Mouse (Mus musculus) Patski (cell line): ENCODE measurements around the gene Cpn1. TPM values are rescaled to one million over a fixed set of nuclear protein-coding genes. Genes with fewer than 3 reads are reported as not detected.

Source experiments
- ATAC-seq: fragments of 100-300 bp; one replicate; pipeline ENCODE4 v1.8.0; 2021
- CTCF ChIA-PET: fragments of 350-600 bp; sonication (Branson Sonifier 250); formaldehyde crosslinking; loops from one replicate; lab custom pipeline; 2022; ENCODE audit warnings: inconsistent platforms; lab: Charles Lee
- POLR2A ChIA-PET: fragments of 350-600 bp; sonication (Branson Sonifier 250); formaldehyde crosslinking; loops from one replicate; lab custom pipeline; 2022; ENCODE audit warnings: antibody characterized with exemption, inconsistent platforms; lab: Charles Lee
- DNase-seq: peaks from one replicate; pipeline ENCODE4 v3.0.0-alpha.2; 2011; ENCODE audit warnings: low read depth, low spot score
- H3K27me3 ChIP-seq: fragments of 371-371 bp; one replicate; pipeline ENCODE4 v1.5.1; 2021
- CTCF ChIP-seq: fragments of 100-300 bp; IDR thresholded peaks from one replicate; pipeline ENCODE4 v1.5.1; 2021
- in situ Hi-C: fragments of 300-500 bp; cut with MboI; formaldehyde crosslinking; loops from 3 replicates; pipeline ENCODE4 v1.11.1; 2018; ENCODE audit warnings: low pct_unique_long_range_greater_than_20kb, mixed read lengths
- polyA plus RNA-seq: library from polyadenylated mRNA; unstranded; gene quantifications from one replicate; pipeline ENCODE4 v1.2.3, GENCODE M21; 2021

Gene Cpn1
- polyA plus RNA-seq, 1 experiment from 2014 or later: 0.30 TPM

DNA sequence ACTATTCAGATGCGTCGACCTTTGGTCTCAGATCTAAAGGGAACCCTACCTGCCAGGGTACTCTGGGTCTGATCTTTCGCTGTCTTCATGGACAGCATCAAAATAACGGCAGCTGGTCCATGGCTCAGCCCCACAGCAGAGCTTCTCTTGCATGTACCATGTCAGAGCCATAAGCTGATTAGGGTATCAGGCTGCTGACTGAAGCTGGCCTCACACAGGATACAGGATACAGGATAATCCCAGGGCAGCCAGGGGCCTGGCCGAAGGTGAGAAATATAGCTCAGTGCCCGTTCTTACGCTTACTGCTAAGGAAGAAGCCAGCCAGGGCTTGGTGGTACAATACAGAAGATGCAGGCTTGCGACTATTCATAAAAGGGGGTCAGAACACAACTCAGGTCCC, 41.8 kb downstream of the Cpn1 start:
- DNase-seq: no peak
- ChIA-PET CTCF (interaction anchor here (1.1 to 1.7 kb wide), 3 partner anchors 10 to 122 kb away, joined by 3 to 6 read pairs (median 3); no protein-coding TSS in a partner anchor), POLR2A (no interaction called here)
- in situ Hi-C loops: no loop called here
- H3K27me3 ChIP-seq: no peaks in the 10 kb centered on the region
- no peak for TF ChIP-seq CTCF
- ATAC-seq: no peak

DNA sequence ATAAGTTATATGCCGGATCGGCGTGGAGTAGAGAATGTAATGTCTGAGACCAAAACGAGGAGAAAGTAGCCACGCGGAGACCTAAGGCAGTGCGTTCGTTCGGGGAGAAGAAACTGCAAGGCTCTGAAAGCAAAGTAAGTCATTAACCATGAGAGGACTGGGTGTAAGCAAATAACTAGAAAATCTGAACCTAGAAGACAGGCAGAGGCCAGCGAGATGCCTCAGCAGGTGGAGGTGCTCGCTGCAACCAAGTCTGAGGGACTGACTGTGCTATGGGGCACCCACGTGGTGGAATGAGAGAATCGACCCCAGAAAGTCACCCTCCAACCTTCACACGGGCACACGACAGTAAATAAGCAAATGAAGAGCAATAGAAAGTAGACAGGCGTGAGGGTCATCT, 43.3 kb downstream of the Cpn1 start:
- ATAC-seq (no peak), DNase-seq (no peak)
- in situ Hi-C loops: no loop called here
- ChIA-PET CTCF (no interaction called here), POLR2A (no interaction called here)
- no peaks in the 10 kb centered on the region for H3K27me3 ChIP-seq
- TF ChIP-seq CTCF: no peak

DNA sequence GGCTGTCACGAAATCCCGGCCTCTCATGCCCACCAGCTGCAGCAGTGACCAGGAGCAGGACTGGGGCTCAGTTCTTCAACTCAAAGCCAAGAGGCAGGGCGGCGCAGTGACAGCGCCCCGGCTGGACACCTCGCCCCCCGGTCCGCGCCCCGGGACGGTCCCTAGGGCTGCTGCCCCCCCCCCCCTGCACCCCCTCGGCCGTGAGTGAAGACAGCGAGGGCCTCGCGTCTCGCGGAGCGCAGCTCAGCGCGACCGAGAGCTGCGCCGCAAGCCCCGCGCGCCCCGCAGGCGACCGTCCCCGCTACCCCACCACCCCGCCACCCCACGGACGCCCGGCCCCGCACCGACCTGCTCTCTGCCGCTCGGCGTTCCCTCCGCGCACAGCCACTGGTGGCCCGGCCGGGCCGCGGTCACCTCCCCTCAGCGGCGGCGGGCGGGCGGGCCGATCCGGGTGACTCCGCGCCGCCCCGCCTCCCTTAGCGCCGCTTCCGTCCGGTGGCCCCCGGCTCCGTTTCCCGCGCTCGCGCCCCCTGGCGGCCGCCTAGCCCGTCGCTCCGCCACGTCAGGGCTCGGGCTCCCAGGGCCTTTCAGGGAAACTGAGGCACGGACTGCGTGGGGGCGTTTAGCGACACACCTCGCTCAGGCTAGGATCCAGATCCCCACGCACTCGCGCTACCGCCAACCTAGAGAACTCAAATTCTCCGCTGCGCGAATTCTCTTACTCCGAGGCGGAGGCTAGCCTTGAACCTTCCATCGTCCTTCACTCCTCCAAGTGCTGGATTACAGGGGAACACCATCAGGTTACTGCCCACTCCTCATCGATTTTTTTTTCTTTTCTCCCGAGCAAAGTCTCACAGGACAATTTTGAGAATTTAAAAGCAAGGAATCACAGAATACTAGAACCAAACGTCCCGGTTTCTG, 46.3 kb downstream of the Cpn1 start, which contains the start of gene Dnmbp:
Gene Dnmbp, minus strand, starts transcription at position 423 of the 921 bp plus-strand sequence.
- no peak for DNase-seq
- CTCF ChIA-PET: interaction anchor here (1.1 to 2.1 kb wide), 4 partner anchors 8 to 108 kb away, joined by 4 to 8 read pairs (median 6); no protein-coding TSS in a partner anchor
- POLR2A ChIA-PET: interaction anchor here (1.1 kb wide), 1 partner anchor 9 kb away, joined by 4 read pairs; no protein-coding TSS in a partner anchor
- peak; percentile 77 for ATAC-seq
- TF ChIP-seq CTCF: peak; percentile 99
- no peaks in the 10 kb centered on the region for H3K27me3 ChIP-seq
- in situ Hi-C loops: no loop called here

DNA sequence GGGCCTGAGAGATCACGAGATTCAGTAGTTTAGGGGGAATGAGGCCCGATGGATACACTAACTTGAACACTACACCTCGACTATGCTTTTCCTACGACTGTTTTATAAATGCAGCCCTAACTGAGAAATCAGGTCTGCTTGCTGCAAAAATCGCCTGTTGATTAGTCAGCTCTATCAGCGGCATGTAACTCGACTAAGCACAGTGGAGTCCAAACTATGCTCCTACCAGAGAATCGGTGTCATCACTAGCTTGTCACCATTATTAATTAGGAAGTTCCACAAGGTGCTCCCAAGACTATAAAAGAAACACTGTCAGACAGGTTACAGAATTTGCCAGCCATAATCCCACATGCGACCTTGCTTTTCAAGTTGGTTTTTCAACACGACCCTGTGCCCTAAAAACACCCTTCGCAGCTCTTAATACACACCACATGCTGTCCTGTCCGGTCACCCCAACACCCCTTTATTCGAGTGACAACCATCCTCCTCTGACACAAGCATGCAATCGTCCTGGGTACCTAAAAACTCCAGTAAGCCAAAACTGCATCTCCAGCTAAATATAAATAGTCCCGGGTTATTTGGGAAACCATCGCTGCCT, 47.1 kb downstream of the Cpn1 start:
- no peak for ATAC-seq
- ChIA-PET CTCF (interaction anchor here (1.1 to 2.1 kb wide), 4 partner anchors 8 to 107 kb away, joined by 4 to 8 read pairs (median 6); no protein-coding TSS in a partner anchor), POLR2A (interaction anchor here (1.1 kb wide), 1 partner anchor 9 kb away, joined by 4 read pairs; no protein-coding TSS in a partner anchor)
- in situ Hi-C loops: no loop called here
- H3K27me3 ChIP-seq: no peaks in the 10 kb centered on the region
- DNase-seq: no peak
- TF ChIP-seq CTCF: no peak

DNA sequence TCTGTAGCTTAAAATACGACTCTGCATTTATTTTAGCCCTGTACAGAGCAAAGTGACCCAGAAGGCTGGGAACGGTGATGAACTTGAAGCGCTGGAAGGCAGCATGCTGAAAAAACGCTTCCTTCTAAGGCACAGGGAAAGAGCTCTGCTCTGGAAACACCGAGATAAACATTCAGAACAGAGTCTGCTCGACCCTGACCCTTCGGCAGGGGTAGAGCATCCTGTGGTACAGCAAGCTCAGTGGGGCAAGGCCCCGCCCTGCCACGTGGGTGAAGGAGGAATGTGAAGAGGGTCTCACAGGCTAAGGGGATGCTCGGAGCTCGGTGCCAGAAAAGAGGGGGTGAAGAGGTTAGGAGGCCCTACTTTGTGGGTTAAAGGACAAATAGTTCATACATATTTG, 48.0 kb downstream of the Cpn1 start:
- POLR2A ChIA-PET: interaction anchor here (0.8 kb wide), 1 partner anchor 25 kb away, joined by 6 read pairs; no protein-coding TSS in a partner anchor
- no peak for TF ChIP-seq CTCF
- DNase-seq (no peak), ATAC-seq (no peak)
- in situ Hi-C loops: no loop called here
- no peaks in the 10 kb centered on the region for H3K27me3 ChIP-seq
- CTCF ChIA-PET: interaction anchor here (1.0 to 2.1 kb wide), 5 partner anchors 7 to 23 kb away, joined by 3 to 8 read pairs (median 5); no protein-coding TSS in a partner anchor

DNA sequence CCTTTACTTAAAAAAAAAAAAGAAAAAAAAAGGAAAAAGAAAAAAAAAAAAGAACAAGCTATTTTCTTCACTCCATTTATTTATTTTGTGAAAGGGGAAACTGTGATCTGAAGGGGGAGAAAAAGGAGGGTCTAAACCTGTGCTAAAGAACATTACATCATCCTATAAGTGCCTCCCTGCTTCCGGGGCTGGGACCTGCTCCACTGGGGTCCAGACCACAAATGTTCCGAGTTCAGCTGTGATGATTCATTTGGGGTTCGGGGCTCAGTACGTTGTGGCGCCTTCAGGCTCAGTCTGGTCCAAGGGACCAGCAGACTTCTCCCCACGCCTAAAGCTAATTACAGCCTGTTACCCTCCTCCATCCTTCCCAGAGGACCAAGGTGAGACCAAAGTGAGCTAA, 55.4 kb downstream of the Cpn1 start:
- TF ChIP-seq CTCF: no peak
- ChIA-PET CTCF (interaction anchor here (1.3 to 1.5 kb wide), 2 partner anchors 8 to 33 kb away, joined by 3 to 8 read pairs; partner anchors contain the start of gene Dnmbp), POLR2A (interaction anchor here (1.2 to 1.7 kb wide), 2 partner anchors 8 to 15 kb away, joined by 4 to 6 read pairs; no protein-coding TSS in a partner anchor)
- no peaks in the 10 kb centered on the region for H3K27me3 ChIP-seq
- ATAC-seq (no peak), DNase-seq (no peak)
- in situ Hi-C loops: no loop called here

DNA sequence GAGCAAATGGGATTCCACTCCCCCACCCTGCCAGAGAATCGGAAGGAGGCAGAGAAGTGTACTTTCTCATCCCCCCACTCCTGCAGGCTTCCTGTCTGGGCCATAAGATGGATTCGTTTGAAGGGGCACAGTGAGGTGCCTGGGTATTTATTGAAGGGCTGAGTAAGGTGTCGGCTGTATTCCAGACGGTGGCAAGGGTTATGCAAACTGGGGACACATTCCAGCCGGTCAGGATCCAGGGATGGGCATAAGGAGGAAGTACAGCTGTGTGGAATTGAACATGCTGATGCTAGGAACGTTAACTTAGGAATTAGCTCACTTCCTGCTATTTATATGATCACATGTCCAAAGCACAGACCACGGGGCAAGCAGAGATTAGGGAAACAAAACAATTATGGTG, 56.0 kb downstream of the Cpn1 start:
- ChIA-PET CTCF (interaction anchor here (1.5 kb wide), 1 partner anchor 9 kb away, joined by 8 read pairs; the partner anchor contains the start of gene Dnmbp), POLR2A (interaction anchor here (1.2 kb wide), 1 partner anchor 9 kb away, joined by 4 read pairs; no protein-coding TSS in a partner anchor)
- in situ Hi-C loops: no loop called here
- TF ChIP-seq CTCF: no peak
- ATAC-seq: no peak
- DNase-seq: no peak
- H3K27me3 ChIP-seq: no peaks in the 10 kb centered on the region

DNA sequence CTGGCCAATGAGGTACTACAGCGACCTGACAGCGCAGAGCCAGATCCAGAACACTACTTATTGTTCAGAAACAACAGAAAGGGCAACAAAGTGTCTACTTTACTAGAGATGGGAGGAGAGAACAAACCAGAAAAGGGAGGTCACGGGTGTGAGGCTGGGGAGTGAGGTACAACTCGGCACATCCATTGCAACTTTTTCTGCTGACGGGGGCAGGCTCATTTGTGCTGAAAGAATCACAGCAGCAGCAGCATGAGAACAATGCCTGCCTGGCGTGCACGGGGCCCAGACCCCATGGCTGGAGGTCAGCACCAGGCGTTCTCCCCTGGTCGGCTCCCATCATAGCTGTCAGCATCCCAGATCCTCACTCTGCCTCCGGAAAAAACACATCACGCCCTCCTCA, 56.5 kb downstream of the Cpn1 start:
- TF ChIP-seq CTCF: no peak
- no peaks in the 10 kb centered on the region for H3K27me3 ChIP-seq
- CTCF ChIA-PET: no interaction called here
- in situ Hi-C loops: no loop called here
- ATAC-seq: no peak
- POLR2A ChIA-PET: interaction anchor here (1.2 kb wide), 1 partner anchor 9 kb away, joined by 4 read pairs; no protein-coding TSS in a partner anchor
- DNase-seq: no peak

DNA sequence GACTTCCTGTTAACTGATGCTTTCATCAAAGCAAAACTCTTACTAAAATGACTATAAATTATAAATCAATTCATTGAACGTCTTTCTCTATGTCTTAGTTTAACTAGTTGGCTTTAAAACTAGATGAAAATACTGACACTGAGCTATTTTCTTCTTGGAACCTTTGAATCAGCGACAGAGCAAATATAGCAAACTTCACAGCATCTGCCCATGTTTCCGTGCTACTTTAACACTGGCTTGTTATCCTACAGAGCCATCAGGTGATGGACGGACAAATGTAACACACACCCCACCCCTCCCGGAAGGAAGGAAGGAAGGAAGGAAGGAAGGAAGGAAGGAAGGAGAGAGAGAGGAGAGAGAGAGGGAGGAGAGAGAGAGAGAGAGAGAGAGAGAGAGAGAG, 58.4 kb downstream of the Cpn1 start:
- in situ Hi-C loops: no loop called here

DNA sequence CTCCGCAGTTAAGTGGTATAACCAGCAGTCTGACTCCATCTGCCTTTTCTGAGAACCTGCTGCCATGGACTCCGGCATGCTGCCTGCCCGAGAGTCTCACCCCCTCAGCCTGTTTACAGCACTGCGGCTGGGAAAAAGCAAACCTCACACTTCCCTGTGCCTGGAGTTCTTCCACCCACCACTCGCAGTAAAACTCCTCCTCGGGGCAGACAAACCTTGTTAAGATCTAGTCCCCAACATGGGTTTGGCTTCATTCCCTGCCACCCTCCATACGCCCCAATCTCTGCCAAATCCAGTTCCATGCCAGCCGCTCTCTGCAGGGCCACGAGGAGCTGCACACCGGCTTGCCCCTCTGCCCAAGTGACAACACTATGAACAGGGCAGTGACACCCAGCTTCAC, 59.3 kb downstream of the Cpn1 start:
- ChIA-PET POLR2A (no interaction called here), CTCF (no interaction called here)
- H3K27me3 ChIP-seq: no peaks in the 10 kb centered on the region
- no peak for TF ChIP-seq CTCF
- ATAC-seq: no peak
- in situ Hi-C loops: no loop called here
- no peak for DNase-seq

More for the DNA sequence above, 58.4 kb downstream of the Cpn1 start:
- ATAC-seq (no peak), DNase-seq (no peak)
- no peaks in the 10 kb centered on the region for H3K27me3 ChIP-seq
- TF ChIP-seq CTCF: no peak
- CTCF ChIA-PET: no interaction called here
- POLR2A ChIA-PET: interaction anchor here (0.6 kb wide), 1 partner anchor 148 kb away, joined by 4 read pairs; no protein-coding TSS in a partner anchor
